Mouse (Mus musculus): ENCODE measurements around the gene Ahcyl1.
A peak's percentile ranks its signal among the peaks of the same experiment; 100 is the strongest.
"Not testable (repeated sequence)": the region's sequence is repeated elsewhere in the genome, so short reads cannot be mapped to it uniquely, and the experiment has no call there.

Ahcyl1 gene

DNA sequence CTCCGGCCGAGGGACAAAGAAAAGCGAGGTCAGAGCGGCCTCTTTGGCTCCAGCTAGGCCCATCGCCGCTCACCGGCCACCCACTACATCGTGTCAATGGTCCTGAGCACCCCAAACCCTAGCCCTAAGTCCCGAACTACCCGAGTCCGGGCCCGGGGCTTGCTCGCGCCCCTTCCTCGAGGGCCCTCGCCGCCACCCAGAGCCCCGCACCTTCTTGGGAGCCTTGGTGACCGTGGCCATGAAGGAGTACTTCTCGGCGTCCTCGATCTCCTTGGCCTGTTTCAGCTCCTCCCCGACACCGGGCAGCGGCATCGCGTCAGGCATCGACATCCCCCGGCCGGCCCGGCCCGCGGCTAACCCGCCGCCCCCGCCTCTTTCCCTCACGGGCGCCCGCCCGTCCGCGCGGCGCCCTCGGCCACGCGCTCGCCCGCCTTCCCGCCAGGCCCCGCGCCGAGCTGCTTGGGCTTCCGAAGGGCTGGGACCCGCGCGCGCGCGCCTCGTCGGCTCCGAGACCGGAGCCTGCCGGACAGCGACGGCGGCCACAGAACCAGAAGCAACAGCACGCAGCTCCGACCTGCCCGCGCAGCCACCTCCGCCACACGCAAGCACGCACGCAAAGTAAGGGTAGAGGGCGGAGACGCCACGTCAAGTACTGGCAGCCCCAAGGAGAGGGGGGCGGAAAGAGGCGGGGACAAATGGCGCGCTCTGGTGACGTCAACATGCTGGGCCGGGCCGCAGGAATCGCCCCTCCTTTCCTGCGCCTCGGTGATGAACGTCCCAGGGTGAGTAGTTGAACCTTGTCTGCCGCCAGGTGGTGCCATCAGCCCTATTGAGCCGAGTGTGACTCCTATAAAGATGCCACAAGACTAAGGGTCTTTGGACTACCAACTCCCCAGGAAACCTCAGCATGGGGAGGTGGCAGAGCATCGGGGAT is at the start of gene Ahcyl1:
Ahcyl1 (minus strand) TSS at position 613 of the 934 bp plus-strand sequence.
- peak; percentile 99 for DNase-seq

GRCm38 (mm10) chr3:107746026-107746425 is 49.7 kb upstream of the Ahcyl1 start:
- DNase-seq, result no peak

DNA sequence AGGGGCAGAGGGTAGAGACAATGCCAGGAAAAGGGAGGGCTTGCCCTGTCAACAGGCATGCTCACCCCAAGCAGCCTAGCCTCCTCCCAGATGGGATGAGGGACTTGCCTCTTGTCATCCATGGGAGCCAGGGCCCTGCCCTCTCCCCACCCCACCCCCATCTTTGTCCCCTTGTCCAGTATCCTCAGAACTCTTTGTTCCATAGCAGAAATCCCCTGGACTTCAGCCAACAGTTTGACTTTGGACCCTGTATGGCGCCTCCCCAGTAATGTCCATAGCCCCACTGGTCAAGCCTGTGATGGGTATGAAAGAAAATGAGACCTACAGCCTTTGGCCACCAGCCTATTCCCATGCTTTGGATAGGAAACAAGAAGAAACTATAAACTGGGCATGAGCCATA is 47.3 kb upstream of the Ahcyl1 start:
- DNase-seq, result no peak

GRCm38 (mm10) chr3:107743107-107743506 is 46.7 kb upstream of the Ahcyl1 start:
- no peak for DNase-seq

- DNase-seq, result no peak
Observed at GRCm38 (mm10) chr3:107742071-107742710, 45.8 kb upstream of the Ahcyl1 start.

DNA sequence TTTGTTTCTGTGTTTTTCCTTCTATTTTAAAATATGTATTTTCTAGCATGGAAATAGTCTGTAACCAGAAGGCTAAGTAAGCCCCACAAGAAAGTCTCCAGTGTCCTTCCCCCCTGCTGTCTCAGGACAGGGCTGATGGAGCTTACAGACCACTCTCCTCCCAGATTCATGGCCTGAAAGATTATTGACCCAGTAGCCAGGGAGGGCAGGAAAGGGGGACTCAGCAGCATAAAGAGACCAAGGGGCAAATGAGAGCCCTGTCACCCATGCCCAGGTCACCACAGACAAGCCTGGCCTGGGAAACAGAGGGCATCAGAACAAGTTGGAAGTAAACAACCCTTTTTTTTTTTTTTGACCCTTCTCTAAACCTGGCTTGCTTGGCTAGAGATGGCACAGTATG is 45.0 kb upstream of the Ahcyl1 start:
- DNase-seq, result no peak

GRCm38 (mm10) chr3:107740578-107741207 is 44.3 kb upstream of the Ahcyl1 start:
- DNase-seq, result no peak

- DNase-seq, result no peak
Observed at GRCm38 (mm10) chr3:107739966-107740365, 43.6 kb upstream of the Ahcyl1 start.

DNA sequence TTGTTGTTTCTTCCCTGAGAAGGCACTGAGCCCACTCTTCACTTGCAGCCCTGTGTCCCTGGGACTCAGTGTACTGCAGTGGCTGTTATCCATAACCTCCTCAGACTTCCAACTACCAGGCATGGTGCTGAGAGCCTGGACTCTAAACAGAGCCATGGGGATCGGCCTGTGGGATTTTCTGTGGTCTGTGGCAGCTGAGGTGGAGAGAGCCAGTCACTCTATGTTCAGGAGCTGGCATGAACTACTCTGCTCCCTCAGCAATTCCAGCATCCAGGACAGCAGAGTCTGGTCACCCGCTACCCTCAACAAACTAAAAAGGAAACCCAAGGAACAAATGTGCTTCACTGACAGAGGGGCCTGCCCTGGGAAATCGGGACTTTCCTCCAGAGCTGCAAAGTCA is 43.1 kb upstream of the Ahcyl1 start:
- no peak for DNase-seq

GRCm38 (mm10) chr3:107738620-107739019 is 42.3 kb upstream of the Ahcyl1 start:
- DNase-seq, result no peak

DNA sequence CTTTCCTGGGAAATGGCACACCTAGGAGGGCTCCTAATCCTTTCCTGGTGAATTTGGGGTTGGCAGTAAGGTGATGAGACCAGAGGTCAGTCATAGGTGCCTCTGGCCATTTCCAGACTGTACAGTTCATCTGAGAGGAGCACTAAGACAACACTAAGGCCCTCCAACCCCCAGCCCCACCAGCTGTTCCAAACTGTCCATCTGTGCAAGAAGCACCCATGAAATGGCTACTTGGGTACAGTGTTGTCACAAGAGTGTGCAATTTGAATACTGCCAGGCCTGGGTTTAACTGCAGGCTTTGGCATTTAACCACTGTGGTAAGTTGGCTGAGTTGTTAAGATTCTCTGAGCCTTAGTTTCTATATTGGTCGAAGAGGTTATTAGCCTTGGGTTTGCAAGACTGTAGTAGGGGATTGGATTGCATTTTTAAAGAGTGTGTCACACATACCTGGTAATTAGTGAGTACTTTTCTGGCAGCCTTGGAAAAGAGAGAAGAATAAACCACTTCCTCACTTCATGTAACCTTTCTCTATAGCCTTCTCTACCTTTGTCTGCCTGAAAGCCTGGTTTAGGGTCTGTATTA is 41.3 kb upstream of the Ahcyl1 start:
- DNase-seq, result no peak

DNA sequence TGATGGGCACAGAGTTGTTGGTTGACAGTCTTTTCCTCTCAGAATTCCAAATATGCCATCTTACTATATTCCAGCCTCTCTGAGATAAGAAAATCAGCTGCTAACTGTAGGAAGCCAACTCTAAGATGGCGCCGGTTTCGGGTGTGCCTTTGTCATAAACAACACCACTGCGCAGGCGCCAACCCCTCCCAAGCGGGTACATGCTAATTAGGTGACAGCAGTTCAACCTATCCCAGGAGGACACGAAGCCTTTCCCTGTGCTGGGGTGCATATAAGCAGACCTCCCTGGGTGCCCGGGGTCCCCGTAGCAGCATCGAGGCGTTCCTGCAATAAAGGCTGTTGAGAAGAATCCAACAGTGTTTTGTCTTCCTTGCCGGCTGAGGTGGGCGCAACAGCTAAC is 39.3 kb upstream of the Ahcyl1 start:
- not testable (repeated sequence) for DNase-seq

- DNase-seq, result no peak
Observed at GRCm38 (mm10) chr3:107733329-107733728, 37.0 kb upstream of the Ahcyl1 start.

DNA sequence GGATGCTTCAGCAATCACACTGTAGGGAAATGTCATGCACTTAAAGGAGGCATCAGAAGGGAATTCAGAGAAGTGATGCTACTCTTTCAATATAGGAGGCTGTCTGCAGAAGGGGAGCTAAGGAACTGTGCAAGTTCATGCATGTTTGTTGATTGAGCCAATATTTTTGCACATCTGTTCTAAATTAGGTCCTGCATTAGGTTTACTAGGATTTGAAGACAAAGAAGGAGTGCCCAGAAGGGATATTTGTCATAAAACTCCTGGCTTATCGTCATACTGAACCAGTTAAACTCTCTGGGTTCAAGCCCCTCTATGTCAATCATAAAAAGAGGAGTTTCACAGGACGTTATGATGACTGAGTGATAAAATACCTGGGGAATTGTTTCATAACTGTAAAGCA is 33.9 kb upstream of the Ahcyl1 start:
- no peak for DNase-seq

GRCm38 (mm10) chr3:107728509-107728908 is 32.1 kb upstream of the Ahcyl1 start:
- DNase-seq, result no peak

GRCm38 (mm10) chr3:107715971-107716370 is 19.6 kb upstream of the Ahcyl1 start:
- DNase-seq, result no peak

DNA sequence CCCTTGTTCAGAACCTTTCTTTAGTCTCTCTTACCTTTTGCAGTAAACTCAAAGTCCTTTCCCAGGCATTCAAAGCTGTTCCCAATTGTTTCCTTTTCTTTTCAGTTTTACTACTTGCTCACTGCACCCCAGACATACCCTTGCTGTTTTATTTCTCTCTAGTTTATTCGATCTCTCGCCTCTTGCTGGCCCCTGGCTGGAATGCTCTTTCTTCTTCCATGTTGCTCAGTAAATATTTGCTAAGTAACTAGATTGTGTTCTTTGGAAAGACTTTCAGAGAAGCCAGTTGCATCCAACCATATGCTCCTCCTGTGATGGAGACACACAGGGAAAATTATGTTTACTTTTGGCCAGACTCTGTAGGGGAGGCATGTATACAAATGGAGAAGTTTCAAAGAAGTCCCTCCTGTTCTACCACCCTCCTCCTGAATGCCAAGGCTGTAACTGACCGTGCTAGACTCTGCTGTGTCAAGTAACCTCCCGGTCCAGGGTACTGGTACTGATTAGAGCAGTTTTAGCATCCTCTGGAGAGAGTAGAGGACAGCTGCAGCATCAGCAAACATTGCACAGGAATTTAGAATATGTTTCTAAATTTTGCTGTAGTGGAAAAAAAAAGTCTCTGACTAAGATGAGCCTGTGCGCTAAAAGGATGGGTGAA is 18.0 kb upstream of the Ahcyl1 start:
- no peak for DNase-seq

DNA sequence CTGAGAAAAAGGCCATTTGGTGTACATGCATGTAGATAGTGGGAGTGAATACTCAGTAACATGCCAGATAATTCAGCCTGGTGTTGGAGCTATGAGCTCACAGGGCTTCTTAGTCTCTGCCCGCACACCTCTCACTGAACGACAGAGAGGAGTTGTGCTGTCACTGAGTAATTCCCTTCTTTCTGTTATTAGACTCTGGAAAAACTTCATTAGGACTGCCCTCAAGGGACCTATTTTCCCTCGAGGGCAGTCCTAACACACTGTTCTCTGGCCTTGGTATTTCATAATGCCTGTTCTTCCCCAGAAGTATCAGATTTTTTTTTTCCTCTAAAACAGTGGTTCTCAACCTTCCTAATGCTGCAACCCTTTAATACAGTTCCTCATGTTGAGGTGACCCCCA is 15.7 kb upstream of the Ahcyl1 start:
- DNase-seq, result no peak

DNA sequence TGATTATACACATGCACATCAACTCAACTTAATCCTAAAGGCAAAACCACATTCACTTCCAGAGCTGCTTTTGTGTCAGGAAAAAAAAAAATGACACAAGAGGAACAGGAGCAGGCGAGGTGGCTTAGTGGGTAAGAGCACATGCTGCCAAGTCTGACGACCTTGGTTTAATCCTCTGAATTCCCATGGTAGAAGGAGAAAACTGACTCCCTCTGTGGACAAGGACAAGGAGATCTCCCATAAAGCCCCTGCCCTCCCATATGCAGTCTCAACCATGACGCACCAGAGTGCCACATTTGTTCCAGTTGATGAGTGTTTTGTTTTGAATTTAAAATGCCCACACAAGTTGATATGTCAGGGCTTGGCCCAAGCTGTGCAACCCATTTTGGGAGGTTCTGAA is 12.8 kb upstream of the Ahcyl1 start:
- no peak for DNase-seq

DNA sequence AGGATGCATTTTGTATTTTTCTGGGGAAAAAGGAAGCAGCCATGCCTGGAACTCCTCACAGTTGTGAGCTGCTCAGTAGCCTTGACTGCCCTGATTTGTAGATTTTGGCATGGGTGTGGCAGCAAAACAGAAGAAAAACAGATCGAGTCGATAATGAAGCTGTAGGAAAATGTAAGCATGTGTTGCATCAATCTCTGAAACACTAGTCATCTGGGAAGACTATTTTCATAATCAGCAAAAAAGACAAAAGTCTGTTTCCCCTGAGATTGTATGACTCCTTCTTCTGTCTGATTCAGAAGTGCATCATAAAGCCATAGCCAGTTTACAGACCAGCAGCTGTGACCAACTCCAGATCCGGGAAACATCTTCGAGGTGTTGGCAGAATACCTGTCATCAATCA is 10.9 kb upstream of the Ahcyl1 start:
- no peak for DNase-seq

DNA sequence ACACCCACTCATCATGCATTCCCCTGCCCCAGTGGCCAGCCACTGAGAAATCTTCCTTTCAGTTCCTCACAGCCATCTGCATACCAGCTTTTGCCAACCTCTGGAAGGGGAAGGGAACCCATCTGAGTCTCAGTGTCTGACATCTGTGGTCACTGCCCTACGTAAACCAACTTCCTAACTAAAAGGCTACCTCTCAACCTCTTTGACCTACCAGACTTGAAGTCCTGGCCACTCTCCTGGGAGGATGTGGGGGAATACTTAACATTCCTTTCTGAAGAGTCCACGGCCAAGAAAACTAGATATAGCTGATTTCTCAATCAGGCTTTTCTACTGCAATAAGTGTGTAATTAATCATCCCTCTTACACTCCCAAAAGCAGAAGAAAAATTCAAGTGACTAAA is 9.8 kb upstream of the Ahcyl1 start:
- no peak for DNase-seq

DNA sequence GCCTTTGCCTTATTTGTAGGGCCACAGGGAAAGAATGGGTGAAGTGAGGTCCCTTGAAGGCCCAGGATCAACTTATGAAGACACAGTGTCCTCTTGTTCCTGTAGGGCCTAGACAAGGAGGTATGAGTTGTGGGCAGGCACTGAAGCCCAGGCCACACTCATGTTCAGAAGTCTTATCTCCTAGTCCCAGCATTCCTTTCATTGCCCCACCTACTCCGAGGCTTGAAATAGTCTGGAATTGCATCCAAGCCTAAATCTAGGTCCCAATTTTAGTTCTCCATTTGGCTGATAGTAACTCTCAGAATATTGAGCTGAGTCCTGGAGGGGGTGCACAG is 8.0 kb upstream of the Ahcyl1 start:
- DNase-seq, result no peak

All from B cell, adult 2 months (primary cell).